Mouse (Mus musculus): ENCODE results near the gene Cfap157.

The Cfap157 gene

GRCm38 (mm10) chr2:32744272-32744982, 39.8 kb downstream of the Cfap157 start:
- peak; percentile 40 for DNase-seq

DNA sequence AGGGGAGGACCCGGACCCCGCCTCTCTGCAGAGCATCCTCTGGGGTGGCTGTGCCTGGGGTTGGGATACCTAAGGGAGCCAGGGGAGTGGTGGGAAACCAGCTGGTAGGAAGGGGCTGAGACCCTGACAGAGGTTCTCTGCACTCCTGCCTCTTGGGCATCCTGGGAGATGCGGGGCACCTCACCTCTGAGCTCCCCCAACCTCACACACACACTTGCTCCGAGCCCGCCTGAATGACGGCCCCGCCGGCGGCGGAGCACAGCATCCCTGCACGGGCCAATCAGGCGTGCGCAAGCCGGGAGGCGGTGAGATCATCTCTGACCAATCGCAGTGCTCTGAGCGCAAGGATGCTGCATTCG, 42.1 kb downstream of the Cfap157 start:
- peak; percentile 93 for DNase-seq

DNA sequence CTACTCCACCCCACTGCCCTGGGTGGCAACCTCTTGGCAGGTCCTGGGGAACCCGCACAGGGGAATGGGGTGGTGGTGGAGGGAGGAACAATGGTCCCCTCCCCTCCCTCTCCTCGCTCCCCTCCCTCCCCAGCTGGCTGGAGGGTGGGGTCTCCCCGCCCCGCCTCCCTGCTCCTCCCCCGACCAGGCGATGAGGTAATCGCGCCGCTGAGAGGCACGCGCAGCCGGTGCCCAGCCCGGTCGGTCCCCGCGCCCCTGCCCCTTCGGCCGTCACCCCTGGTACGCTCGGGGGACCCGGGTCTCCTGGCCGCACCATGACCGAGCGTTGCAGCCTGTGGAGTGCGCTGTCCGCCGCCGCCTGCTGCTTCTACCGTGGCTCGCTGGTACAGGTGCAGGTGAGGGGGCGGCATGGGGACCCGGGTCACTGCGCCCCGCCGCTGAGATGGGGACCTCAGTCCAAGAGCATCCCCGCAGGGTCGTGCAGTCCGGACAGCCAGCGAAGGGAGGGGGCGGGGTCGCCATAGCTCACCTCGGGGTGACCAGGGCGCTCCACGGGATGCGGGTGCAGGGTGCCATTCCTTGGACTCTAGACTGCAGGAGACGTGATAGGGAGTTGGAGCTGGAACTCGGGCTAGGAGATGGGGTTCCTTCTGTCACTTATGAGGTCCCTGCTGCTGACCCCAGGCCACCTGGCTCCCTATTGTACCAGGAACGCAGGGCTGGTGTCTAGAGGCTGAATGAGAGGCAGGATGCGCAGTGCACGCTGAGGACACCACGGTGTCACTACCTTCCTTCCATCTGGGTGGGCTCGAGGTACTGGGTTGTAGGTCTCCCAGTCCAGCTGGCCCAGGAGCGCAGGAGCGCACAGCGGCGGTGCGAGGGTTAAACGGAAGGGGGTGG, 42.7 kb downstream of the Cfap157 start:
- peak; percentile 83 for DNase-seq

- DNase-seq: no peak
Measured at GRCm38 (mm10) chr2:32740916-32741272, 43.3 kb downstream of the Cfap157 start, which contains the start of gene 6330409D20Rik. 6330409D20Rik (minus strand) TSS chr2:32741016.

DNA sequence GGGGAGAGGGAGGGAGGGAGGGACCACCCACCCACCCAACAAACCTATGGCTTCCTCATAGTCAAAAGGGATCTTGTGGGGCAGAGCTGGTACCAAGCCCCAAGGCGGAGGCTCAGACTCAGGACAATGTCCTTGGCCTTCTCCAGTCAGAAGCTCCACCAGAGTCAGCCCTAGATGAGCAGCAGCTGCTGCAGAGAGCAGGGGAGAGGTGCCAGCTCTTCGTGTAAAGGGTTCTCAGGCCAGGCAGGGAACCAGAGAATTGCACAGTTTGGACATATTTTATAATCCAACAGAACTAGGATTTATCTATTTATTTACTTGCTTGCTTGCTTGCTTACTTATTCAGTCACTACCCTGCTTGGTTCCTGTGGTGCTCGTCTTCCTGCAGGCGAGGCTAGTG, 44.9 kb downstream of the Cfap157 start:
- DNase-seq: no peak

DNA sequence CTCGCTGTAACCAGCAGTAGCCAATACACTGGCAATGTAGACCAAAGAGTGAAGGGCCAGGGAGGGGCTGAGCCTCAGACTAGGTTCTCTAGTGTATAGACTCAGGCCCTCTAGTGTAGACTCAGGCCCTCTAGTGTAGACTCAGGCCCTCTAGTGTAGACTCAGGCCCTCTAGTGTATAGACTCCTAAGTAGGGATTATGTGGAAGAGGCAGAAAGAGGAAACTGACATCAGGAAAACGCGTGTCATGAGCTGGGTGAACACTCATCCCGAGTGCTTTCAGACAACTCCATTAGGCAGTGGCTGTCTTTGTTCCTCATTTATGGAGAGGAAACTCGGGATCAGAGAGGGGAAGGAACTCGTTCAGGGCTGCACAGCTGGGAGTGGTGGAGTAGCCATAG, 47.2 kb downstream of the Cfap157 start:
- no peak for DNase-seq

DNA sequence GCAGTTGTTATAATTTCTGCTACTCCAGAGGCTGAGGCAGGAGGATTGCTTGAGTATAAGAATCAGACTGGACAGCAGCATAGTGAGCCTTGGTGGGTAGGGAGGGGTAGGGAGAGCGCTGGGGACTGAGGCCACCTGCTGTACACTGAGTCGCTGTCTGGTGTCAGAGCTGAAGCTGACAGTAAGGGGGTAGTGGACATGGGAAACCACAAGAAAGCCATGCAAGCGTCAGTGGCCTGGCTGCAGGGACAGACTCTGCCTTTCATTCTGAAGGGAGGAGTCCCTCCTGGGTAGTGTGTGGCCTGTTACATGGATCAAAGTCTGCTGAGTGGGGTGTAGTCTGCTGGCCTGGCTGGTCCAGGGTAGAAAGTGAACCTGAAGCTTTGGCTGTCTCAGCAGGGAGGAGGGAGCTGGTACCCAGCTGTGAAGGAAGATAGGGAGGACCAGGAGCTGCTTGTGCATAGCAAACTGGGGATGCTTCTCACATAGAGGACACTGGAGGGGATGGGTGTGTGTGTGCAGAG, 47.9 kb downstream of the Cfap157 start:
- no peak for DNase-seq

DNA sequence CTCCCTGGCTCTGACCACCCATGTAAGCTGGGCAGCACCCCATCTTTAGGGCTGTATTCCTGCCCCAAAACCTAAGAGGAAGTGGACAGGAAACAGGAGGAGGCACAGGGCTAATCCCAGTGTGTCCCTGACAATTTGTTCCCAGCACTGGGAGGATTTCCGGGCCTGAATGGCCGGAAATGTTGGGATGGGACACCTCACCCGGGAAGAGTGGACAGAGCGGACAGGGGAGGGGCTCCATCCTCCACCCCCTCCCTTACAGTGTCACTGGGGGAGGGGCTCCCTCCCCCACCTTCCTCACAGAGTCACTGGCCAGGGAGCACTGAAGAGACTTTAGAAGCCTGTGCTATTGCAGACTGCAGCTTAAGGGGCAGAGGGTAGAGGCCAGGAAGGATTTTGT, 49.3 kb downstream of the Cfap157 start:
- DNase-seq: no peak

DNA sequence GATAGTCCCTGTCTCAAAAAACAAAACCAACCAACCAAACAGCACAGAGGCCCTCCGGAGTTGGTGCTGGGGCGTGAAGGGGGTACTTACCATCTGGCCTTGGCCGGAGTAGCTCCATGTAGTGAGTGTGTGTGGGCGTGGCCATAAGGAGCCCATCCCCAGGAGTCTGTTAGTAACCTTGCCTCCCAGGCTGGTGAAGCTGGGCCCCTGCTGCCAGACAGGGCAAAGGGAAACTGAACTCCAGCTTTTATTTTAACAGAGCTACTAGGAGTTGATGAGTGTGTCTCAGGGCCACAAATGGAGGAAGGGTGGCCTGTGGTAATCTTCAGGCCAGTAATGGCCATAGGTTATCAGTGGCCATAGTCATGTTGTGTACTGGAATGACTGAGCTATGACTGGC, 49.7 kb downstream of the Cfap157 start:
- DNase-seq: no peak

DNA sequence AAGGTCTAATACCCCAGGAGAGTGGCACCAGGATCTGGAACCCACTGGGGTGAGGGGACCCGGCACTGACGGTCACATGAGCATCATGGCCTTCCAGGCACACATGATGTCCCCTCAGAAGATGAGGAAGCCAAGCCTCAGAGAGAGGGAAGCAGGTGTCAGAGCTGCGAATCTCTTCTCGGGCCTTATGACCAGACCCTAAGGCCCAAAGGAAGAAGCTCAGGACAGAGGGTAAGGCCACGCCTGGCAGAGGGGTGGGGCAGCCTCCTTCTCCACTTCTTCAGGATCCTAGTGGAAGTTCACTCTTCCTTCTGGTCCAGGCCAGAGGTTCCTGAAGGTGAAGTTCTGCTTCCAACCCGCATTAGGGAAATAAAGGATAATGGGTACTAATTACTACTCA, 51.5 kb downstream of the Cfap157 start:
- DNase-seq: no peak

GRCm38 (mm10) chr2:32731911-32732310, 52.3 kb downstream of the Cfap157 start:
- no peak for DNase-seq

DNA sequence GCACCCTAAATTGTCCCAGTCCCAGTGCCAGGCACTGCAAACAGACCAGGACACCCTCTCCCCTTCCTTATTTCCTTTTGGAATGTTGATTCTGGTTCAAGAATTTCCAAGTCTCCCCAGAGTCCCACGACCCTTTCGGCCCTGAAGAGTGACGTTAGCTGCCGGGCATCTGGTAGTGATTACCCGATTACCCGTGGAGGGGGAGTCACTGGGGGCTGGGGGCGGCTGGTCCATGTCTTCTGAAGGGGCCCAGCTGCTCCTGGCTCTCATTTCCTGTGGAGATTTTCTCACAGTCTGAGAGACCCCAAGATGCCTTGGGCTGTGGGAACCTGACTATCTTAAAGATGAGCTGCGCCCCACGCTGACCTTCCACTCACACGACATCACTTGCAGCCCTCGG, 53.4 kb downstream of the Cfap157 start:
- DNase-seq: no peak

DNA sequence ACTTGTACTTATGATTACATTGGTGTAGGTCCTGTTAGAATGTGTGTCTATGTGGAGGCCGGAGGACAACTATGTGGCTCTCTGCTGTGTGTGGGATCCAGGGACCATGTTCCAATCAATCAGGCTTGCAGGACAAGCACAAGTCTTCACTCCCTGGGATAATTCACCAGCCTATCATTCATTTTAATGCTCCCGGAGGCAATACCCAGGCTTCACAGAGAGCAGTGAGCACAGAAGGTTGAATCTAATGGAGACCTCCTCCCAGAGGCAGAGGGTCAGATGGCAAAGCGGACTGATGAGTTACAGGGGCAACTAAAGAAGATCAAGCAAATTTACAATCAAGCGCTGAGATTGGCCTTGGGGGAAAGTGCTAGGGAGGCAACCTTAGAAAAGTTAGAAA, 54.7 kb downstream of the Cfap157 start:
- DNase-seq: no peak

DNA sequence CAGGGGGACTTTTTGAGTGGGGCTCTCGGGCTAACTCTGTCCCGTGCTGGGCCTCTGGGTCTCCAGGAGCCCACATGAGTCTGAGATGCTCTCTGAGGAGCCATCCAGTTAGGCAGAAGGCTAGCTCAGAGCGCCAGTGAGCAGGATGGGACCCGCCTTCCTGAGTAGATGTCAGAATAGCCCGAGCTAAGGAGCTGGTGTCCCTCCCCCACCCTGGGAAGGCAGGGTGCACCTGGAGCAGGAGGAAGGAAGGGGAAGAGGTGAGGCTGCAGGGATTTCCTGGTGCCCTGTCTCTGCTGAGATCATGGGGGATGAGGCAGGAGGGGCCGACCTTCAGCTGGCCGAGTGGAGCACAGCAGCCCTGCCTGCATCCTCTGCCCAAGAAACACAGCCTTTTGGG, 55.8 kb downstream of the Cfap157 start:
- no peak for DNase-seq

DNA sequence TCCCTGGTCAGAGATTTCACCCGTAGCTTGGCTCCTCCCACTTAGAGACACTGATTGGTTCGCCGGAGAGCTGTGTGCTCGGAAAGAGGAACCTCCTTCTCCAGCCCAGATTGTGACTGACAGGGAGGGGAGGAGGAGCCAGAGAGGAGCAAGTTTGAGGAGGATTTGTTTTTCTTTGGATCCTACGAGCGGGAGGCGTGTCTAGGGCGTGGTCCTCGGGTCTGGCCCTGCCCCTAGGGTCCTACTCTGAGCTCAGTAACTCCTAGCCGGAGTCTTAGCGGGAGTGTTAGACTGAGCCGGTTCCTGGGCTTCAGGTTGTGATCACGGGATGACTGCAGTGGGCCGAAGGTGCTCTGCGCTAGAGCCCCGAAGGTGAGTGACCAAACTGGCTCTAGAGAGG, 56.8 kb downstream of the Cfap157 start:
- peak; percentile 94 for DNase-seq

All from cerebellum, adult 9-11 months (tissue).